Mouse (Mus musculus) midbrain, embryonic 12.5 days (tissue): ENCODE results near the gene Sema6d. TPM values are rescaled to one million over a fixed set of nuclear protein-coding genes. Genes with fewer than 3 reads are reported as not detected.

Source experiments
- ATAC-seq: fragments of 200-750 bp; cut with Nextera tagmentation; 2 replicates; pipeline ENCODE4 v1.8.0; 2017; ENCODE audit warnings: low read depth, moderate TSS enrichment, moderate library complexity; ENCODE audit not compliant: low FRiP score
- H3K27ac ChIP-seq: fragments of 300-500 bp; sonication (generic); replicated peaks from 2 replicates; pipeline ENCODE4 v1.5.1; 2016; ENCODE audit warnings: mild to moderate bottlenecking
- H3K27me3 ChIP-seq: fragments of 300-500 bp; sonication (generic); 2 replicates; pipeline ENCODE4 v1.6.1; 2016; ENCODE audit warnings: mild to moderate bottlenecking
- H3K36me3 ChIP-seq: fragments of 300-500 bp; sonication (generic); 2 replicates; pipeline ENCODE4 v1.6.1; 2016
- H3K4me1 ChIP-seq: fragments of 300-500 bp; sonication (generic); 2 replicates; pipeline ENCODE4 v1.6.1; 2016
- H3K4me2 ChIP-seq: fragments of 300-500 bp; sonication (generic); replicated peaks from 2 replicates; pipeline ENCODE4 v1.6.1; 2016; ENCODE audit warnings: mild to moderate bottlenecking, moderate library complexity
- H3K4me3 ChIP-seq: fragments of 300-500 bp; sonication (generic); 2 replicates; pipeline ENCODE4 v1.5.1; 2016; ENCODE audit warnings: mild to moderate bottlenecking
- H3K9ac ChIP-seq: fragments of 300-500 bp; sonication (generic); replicated peaks from 2 replicates; pipeline ENCODE4 v1.6.1; 2016; ENCODE audit warnings: mild to moderate bottlenecking, moderate library complexity
- H3K9me3 ChIP-seq: fragments of 300-500 bp; sonication (generic); 2 replicates; pipeline ENCODE4 v1.6.1; 2016; ENCODE audit warnings: mild to moderate bottlenecking
- WGBS: fragments of 180-500 bp; shearing (Covaris S2); methylation state at CpG from one replicate; pipeline ENCODE4 v1.1.7; 2016; 5-methylcytosine and 5-hydroxymethylcytosine counted together
- polyA plus RNA-seq: library from polyadenylated mRNA; unstranded; fragments of >200 nt; fragmentation: Nextera tagmentation; extraction: Ambion mirVana; gene quantifications from 2 replicates; pipeline ENCODE4 v1.2.1, GENCODE M21; 2016

Gene Sema6d
- polyA plus RNA-seq, 1 experiment from 2014 or later = 17.5 TPM

DNA sequence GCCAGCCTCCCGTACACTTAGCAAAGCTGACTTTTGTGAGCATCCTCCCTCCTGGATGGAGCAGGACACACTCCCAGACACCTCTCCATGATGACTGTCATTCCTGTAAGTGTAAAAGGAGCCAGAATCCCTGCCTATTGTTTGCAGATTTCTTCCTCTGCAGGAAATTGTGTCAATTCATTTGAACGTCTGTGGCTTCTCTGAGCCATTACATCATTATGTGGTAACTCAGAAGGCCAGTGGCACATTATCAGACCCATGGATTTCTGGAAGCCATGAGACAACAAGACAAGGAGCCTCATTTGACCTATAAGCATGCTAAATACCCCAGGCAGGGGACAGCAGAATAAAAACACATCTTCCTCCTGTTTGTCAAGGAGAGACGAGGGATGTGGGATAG is 327.0 kb downstream of the Sema6d start:
- no peaks in the 10 kb centered on the region for H3K4me1 ChIP-seq
- H3K9me3 ChIP-seq = no peaks in the 10 kb centered on the region
- no peaks in the 10 kb centered on the region for H3K36me3 ChIP-seq
- H3K27me3 ChIP-seq = no peaks in the 10 kb centered on the region
- no peak overlapping the region for H3K4me3 ChIP-seq
- ATAC-seq = no peak
- H3K9ac ChIP-seq = no peak overlapping the region
- no peak overlapping the region for H3K4me2 ChIP-seq
- H3K27ac ChIP-seq = no peak overlapping the region
- WGBS = 76% methylated on average over 3 of the region's 3 CpGs

DNA sequence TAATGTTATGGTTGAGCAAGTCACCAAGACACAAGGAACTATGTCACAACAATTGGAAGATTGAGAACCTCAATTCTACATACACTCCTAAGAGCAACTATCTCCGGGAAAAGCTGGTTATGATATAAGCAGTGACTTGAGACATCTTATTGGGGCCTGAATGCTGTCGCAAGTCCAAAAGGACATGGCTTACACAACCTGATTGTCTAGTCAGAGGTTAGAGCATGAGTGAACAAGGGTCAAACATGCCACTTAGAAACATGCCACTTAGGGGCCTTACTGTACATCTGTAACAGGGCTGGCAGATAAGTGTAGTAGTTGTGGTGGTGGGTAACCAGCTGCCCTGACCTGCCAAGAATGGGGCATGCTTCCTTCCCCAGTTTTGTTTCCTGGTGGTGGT is 328.6 kb downstream of the Sema6d start:
- no peaks in the 10 kb centered on the region for H3K4me1 ChIP-seq
- 90% methylated on average over 2 of the region's 2 CpGs for WGBS
- no peaks in the 10 kb centered on the region for H3K9me3 ChIP-seq
- no peak overlapping the region for H3K4me3 ChIP-seq
- no peak overlapping the region for H3K27ac ChIP-seq
- no peak overlapping the region for H3K9ac ChIP-seq
- no peak for ATAC-seq
- H3K36me3 ChIP-seq = no peaks in the 10 kb centered on the region
- H3K27me3 ChIP-seq = no peaks in the 10 kb centered on the region
- no peak overlapping the region for H3K4me2 ChIP-seq

DNA sequence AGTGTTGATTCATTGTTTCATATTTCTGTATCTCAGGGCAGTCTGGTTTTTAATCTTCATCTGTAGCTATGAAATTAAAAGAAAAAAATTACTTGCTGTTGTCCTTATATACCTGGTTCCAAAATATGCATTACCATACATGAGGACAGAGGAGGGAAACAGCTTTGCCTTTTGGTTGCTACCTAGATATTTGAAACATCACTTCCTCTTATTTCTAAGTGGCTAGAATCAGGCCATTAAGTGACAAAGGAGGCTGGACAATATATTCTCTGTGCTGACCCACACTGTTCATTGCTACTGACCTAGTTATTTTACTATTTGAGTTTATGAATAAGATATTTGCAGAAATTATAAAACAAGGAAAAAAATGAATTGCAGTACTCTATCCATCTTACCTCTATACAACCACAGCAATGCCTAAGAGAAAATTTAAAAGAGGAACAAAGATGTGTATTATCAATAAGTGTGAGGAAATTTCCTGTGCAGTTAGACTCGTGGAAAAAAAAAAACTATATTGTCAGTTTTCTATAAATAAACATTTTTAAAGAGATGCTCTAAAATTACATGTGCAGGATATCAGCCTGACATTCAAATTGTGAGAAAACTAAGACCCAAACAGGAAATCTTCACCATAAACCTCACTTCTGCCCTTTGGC is 330.5 kb downstream of the Sema6d start:
- no peaks in the 10 kb centered on the region for H3K9me3 ChIP-seq
- H3K9ac ChIP-seq = no peak overlapping the region
- WGBS = 68% methylated on average over 1 of the region's 1 CpGs
- H3K4me2 ChIP-seq = no peak overlapping the region
- H3K4me3 ChIP-seq = no peak overlapping the region
- no peaks in the 10 kb centered on the region for H3K36me3 ChIP-seq
- no peaks in the 10 kb centered on the region for H3K27me3 ChIP-seq
- H3K27ac ChIP-seq = no peak overlapping the region
- no peak for ATAC-seq
- H3K4me1 ChIP-seq = no peaks in the 10 kb centered on the region

DNA sequence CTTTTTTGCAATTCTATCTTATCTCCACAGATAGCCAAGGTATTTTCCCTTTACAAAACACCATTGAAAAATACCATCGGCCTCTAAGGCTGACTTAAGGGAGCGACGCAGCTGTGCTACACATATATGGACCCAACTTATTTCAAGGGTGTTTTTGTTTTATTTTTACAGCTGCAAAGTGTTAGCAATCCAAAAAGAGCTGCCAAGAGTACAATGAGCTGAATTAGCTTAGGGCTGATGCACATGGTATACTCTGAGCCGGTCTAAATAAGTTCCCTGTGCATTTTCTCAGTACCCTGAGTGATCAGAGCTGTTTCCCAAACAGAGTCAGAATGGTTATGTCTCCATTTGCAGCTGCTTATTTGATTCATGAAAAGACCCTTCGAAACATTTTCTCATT is 340.0 kb downstream of the Sema6d start:
- Histone ChIP-seq H3K27me3 (no peaks in the 10 kb centered on the region), H3K4me2 (no peak overlapping the region), H3K9me3 (no peaks in the 10 kb centered on the region), H3K36me3 (no peaks in the 10 kb centered on the region), H3K4me3 (no peak overlapping the region), H3K4me1 (no peaks in the 10 kb centered on the region), H3K27ac (no peak overlapping the region), H3K9ac (no peak overlapping the region)
- 77% methylated on average over 5 of the region's 5 CpGs for WGBS
- no peak for ATAC-seq

DNA sequence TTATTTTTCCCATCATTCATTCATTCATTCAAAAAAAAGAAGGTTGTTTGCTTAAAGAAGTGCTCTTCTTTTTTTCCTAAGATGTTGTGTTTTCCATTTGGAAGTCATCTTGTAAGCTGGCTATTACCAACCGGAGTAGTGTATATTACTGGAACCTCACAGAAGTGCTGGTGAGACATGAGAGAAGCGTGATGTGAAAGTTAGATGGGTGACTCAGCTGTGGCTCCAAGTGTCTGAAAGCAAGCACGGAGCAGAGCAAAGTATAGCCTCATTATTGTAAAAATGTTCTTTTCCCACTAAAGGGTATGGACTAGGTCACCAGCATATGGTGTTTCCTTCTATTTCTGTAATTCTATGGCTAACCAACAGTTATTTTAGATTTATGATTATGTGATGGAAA is 340.9 kb downstream of the Sema6d start:
- Histone ChIP-seq H3K4me2 (no peak overlapping the region), H3K9ac (no peak overlapping the region), H3K4me3 (no peak overlapping the region), H3K27ac (no peak overlapping the region), H3K36me3 (no peaks in the 10 kb centered on the region), H3K4me1 (no peaks in the 10 kb centered on the region), H3K27me3 (no peaks in the 10 kb centered on the region), H3K9me3 (no peaks in the 10 kb centered on the region)
- no peak for ATAC-seq
- 94% methylated on average over 3 of the region's 3 CpGs for WGBS

DNA sequence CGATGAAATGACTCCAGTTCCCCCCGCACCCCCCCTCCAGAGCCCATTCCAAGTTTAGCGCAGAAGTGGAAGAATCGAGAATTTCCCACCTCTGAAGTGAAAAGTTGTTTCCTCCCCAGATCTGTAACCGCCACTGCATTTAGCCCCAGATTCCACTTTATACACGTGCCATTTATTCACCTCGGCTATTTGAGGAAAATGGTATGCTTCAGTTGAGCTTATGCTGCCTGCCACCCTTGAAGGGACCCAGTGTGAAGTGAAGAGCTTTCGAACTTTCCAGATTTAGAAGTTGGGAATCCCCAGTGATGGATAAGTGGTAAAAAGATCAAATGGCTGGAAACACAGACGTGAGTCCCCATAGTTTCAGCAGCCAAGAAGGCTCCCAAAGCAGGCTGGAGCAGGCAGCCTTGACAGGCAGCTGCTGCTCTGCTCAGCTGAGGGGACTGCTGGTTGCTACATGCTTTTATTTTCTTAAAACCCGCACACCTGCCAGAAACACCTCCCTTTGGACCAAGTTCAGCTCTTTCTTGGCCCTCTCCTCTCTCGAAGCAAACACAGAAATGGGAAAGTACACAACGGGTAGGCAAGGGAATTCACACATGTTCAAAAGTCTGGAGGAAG is 345.7 kb downstream of the Sema6d start:
- no peaks in the 10 kb centered on the region for H3K9me3 ChIP-seq
- no peak overlapping the region for H3K4me2 ChIP-seq
- no peak overlapping the region for H3K4me3 ChIP-seq
- no peak overlapping the region for H3K9ac ChIP-seq
- H3K36me3 ChIP-seq = no peaks in the 10 kb centered on the region
- no peaks in the 10 kb centered on the region for H3K4me1 ChIP-seq
- 82% methylated on average over 12 of the region's 12 CpGs for WGBS
- ATAC-seq = no peak
- no peak overlapping the region for H3K27ac ChIP-seq
- H3K27me3 ChIP-seq = no peaks in the 10 kb centered on the region

DNA sequence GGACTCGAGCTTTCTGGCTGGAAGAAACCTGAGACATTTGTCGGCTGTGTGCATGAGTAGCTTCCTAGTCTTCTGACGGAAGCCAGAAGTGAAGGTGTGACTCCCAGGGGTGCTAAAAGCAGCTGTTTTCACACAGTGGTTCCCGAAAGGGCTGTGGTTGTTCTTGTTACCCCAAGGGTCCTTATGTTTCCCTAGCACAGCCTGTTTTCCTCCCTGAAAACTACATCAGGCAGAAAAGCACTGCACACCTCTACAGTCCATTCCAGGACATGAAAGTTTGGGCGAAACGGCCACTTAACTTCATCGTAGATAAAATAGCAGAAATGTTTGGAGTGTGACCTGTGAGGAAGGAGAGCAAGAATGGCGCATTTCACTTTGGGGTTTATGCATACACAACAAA is 346.9 kb downstream of the Sema6d start:
- Histone ChIP-seq H3K9me3 (no peaks in the 10 kb centered on the region), H3K27ac (no peak overlapping the region), H3K36me3 (no peaks in the 10 kb centered on the region), H3K9ac (no peak overlapping the region), H3K27me3 (no peaks in the 10 kb centered on the region), H3K4me2 (no peak overlapping the region), H3K4me3 (no peak overlapping the region), H3K4me1 (no peaks in the 10 kb centered on the region)
- WGBS = 77% methylated on average over 8 of the region's 8 CpGs
- no peak for ATAC-seq

DNA sequence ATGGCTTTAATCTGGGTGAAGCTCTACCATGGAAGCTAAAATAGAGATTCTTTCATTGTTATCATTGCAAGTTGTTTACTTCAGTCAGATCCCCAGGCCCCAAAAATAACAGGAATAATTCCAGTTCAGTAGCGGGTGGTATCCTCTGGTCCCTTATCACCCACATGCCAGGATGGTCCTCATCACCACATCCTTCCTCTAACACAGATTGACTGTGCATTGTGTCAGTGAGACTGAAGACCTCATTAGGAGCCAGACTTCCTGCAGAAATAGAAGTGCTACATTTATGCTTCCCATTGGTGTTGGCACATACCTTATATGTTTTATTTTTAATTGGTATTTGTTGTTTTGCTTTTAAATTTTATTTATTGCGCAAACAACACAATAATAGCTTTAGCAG is 354.4 kb downstream of the Sema6d start:
- no peak overlapping the region for H3K4me3 ChIP-seq
- ATAC-seq = no peak
- H3K4me2 ChIP-seq = no peak overlapping the region
- 94% methylated on average over 2 of the region's 2 CpGs for WGBS
- H3K27me3 ChIP-seq = no peaks in the 10 kb centered on the region; the same call in 1 of the 2 replicates
- no peaks in the 10 kb centered on the region for H3K9me3 ChIP-seq
- H3K4me1 ChIP-seq = no peaks in the 10 kb centered on the region
- no peaks in the 10 kb centered on the region for H3K36me3 ChIP-seq
- H3K9ac ChIP-seq = no peak overlapping the region
- no peak overlapping the region for H3K27ac ChIP-seq

DNA sequence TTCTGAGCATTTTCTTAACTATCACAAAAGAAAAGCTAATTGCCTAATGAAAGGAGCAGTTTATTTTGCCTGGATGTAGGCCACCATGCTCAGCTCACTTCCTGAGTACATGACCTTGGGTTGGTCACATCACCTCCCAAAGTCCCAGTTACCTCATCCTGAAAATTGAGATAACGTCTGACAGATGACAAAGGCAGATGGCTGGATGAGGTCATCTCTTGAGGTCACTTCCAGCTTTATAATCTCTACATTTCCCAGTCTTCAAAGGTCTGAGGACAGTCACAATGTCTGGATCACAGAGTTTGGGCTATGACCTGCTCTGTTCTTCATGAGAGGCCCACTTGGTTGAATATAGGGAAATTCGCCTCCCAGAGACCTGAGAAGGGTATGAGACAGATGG is 366.1 kb downstream of the Sema6d start:
- H3K4me3 ChIP-seq = no peak overlapping the region
- H3K4me1 ChIP-seq = no peaks in the 10 kb centered on the region
- peaks cover 6% of the 10 kb centered on the region; the same call in 1 of the 2 replicates for H3K27me3 ChIP-seq
- no peak overlapping the region for H3K9ac ChIP-seq
- no peak overlapping the region for H3K27ac ChIP-seq
- H3K36me3 ChIP-seq = no peaks in the 10 kb centered on the region
- ATAC-seq = no peak
- H3K9me3 ChIP-seq = no peaks in the 10 kb centered on the region
- WGBS = 75% methylated on average over 2 of the region's 2 CpGs
- H3K4me2 ChIP-seq = no peak overlapping the region

DNA sequence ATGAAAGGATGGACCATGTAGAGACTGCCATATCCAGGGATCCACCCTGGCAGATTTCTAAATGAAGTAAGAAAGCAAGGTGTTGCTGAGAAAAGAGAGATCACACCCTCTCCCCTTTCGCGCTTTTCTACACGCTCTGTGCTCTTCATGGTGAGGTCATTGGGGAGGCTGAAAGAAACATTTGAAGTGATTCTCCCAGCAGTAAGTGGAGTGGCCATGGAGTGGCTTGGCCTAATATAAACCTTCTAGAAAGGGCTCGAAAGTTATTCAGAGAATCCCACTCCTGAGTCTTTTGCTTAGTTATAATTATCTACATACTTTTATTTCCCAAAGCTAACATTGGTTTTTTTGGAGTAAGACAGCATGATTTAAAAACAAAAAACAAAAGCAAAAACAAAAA is 367.2 kb downstream of the Sema6d start:
- Histone ChIP-seq H3K27me3 (peaks cover 6% of the 10 kb centered on the region; the same call in 1 of the 2 replicates), H3K4me2 (no peak overlapping the region), H3K36me3 (no peaks in the 10 kb centered on the region), H3K4me3 (no peak overlapping the region), H3K9me3 (no peaks in the 10 kb centered on the region), H3K9ac (no peak overlapping the region), H3K27ac (no peak overlapping the region), H3K4me1 (no peaks in the 10 kb centered on the region)
- no peak for ATAC-seq
- WGBS = 96% methylated on average over 4 of the region's 4 CpGs

DNA sequence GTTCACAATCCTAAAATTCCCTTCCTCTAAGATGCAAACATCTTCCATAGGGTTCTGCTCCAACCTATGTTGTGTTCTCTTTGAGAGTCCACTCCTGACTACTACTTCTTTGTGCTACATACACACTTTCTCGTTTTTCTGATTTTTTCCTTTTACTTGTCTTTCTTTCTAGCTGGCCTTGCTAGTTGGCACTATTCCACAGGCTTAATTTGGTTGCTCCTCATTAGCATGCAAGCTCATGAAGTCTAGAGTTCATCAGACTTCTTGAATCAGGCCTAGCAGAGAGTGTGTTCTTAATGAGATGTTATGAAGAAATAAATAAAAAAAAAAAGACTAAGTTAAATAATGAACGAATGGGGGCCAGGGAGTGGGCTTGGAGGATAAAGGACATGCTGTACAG is 368.3 kb downstream of the Sema6d start:
- no peaks in the 10 kb centered on the region for H3K4me1 ChIP-seq
- H3K27me3 ChIP-seq = peaks cover 6% of the 10 kb centered on the region; the same call in 1 of the 2 replicates
- no peak for ATAC-seq
- no peak overlapping the region for H3K4me3 ChIP-seq
- WGBS = 71% methylated on average over 2 of the region's 2 CpGs
- no peaks in the 10 kb centered on the region for H3K36me3 ChIP-seq
- no peak overlapping the region for H3K4me2 ChIP-seq
- no peaks in the 10 kb centered on the region for H3K9me3 ChIP-seq
- no peak overlapping the region for H3K27ac ChIP-seq
- H3K9ac ChIP-seq = no peak overlapping the region

DNA sequence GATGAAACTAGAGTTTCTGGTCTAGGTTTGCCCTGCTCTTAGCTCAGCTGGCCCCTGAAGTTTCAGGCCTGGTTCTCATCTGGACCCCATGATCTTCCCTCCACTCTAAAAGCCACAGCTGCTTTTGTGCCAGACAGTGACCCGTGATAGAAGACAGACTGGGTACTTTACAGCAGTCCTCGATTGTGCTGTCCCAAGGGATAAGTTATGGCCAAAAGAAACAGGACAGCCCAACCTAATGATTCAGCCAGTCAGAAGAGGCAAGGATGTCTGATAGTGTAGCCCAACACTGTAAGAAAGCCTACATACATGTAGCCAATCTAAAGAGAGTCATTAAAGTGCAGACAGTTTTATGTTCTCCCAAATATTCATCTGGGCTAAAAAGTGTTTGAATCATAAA is 371.2 kb downstream of the Sema6d start:
- 66% methylated on average over 2 of the region's 2 CpGs for WGBS
- peaks cover 27% of the 10 kb centered on the region for H3K27me3 ChIP-seq
- ATAC-seq = no peak
- no peaks in the 10 kb centered on the region for H3K9me3 ChIP-seq
- no peaks in the 10 kb centered on the region for H3K36me3 ChIP-seq
- no peak overlapping the region for H3K4me2 ChIP-seq
- H3K4me3 ChIP-seq = no peak overlapping the region
- no peak overlapping the region for H3K27ac ChIP-seq
- peaks cover 3% of the 10 kb centered on the region; the same call in 1 of the 2 replicates for H3K4me1 ChIP-seq
- H3K9ac ChIP-seq = no peak overlapping the region
